Mouse (Mus musculus) kidney, postnatal 0 days (tissue): ENCODE results near the gene Wdr77. TPM values are rescaled to one million over a fixed set of nuclear protein-coding genes. Genes with fewer than 3 reads are reported as not detected.
A peak's percentile ranks its signal among the peaks of the same experiment; 100 is the strongest.
"Not testable (repeated sequence)": the region's sequence is repeated elsewhere in the genome, so short reads cannot be mapped to it uniquely, and the experiment has no call there.

Source experiments
- ATAC-seq: fragments of 200-750 bp; cut with Nextera tagmentation; replicated peaks from 2 replicates; pipeline ENCODE4 v1.8.0; 2017; ENCODE audit warnings: low read depth, moderate number of reproducible peaks, moderate TSS enrichment, moderate library complexity; ENCODE audit not compliant: low FRiP score
- DNase-seq: peaks from one replicate; pipeline ENCODE4 v3.0.0-alpha.2; 2016; ENCODE audit warnings: low spot score
- H3K27ac ChIP-seq: fragments of 300-500 bp; sonication (generic); 2 replicates; pipeline ENCODE4 v1.5.1; 2014; ENCODE audit warnings: mild to moderate bottlenecking
- H3K27me3 ChIP-seq: fragments of 300-500 bp; sonication (generic); 2 replicates; pipeline ENCODE4 v1.6.1; 2014; ENCODE audit warnings: low read length, mixed read lengths; ENCODE audit not compliant: insufficient read depth
- H3K36me3 ChIP-seq: fragments of 300-500 bp; sonication (generic); 2 replicates; pipeline ENCODE4 v1.6.1; 2014; ENCODE audit warnings: low read length, mixed read lengths; ENCODE audit not compliant: insufficient read depth
- H3K4me1 ChIP-seq: fragments of 300-500 bp; sonication (generic); replicated peaks from 2 replicates; pipeline ENCODE4 v1.6.1; 2014; ENCODE audit warnings: antibody characterized with exemption, low read length, mixed read lengths; ENCODE audit not compliant: insufficient read depth
- H3K4me2 ChIP-seq: fragments of 300-500 bp; sonication (generic); 2 replicates; pipeline ENCODE4 v1.6.1; 2014; ENCODE audit warnings: mild to moderate bottlenecking, low read length, moderate library complexity, mixed read lengths
- H3K4me3 ChIP-seq: fragments of 300-500 bp; sonication (generic); replicated peaks from 2 replicates; pipeline ENCODE4 v1.5.1; 2014; ENCODE audit warnings: low read depth, low read length
- H3K9ac ChIP-seq: fragments of 300-500 bp; sonication (generic); 2 replicates; pipeline ENCODE4 v1.6.1; 2014; ENCODE audit warnings: low read depth, low read length
- H3K9me3 ChIP-seq: fragments of 300-500 bp; sonication (generic); replicated peaks from 2 replicates; pipeline ENCODE4 v1.6.1; 2016; ENCODE audit warnings: low read length, inconsistent platforms, mixed read lengths
- CTCF ChIP-seq: IDR thresholded peaks from 2 replicates; pipeline ENCODE4 v1.5.1; 2016; ENCODE audit warnings: antibody characterized with exemption, low read depth, mild to moderate bottlenecking, moderate library complexity
- WGBS: fragments of 180-500 bp; shearing (Covaris S2); extraction: QIAGEN DNeasy Blood & Tissue Kit; methylation state at CpG from one replicate; pipeline ENCODE4 v1.1.7; 2014; 5-methylcytosine and 5-hydroxymethylcytosine counted together
- polyA plus RNA-seq: library from polyadenylated mRNA; unstranded; fragments of >200 nt; fragmentation: Nextera tagmentation; extraction: Ambion mirVana; gene quantifications from 2 replicates; pipeline ENCODE4 v1.2.1, GENCODE M21; 2015

The Wdr77 gene
- polyA plus RNA-seq, 1 experiment from 2014 or later = 98.2 TPM

GRCm38 (mm10) chr3:105960700-105961099, 1.5 kb downstream of the Wdr77 start:
- H3K9ac ChIP-seq = 0 out of 2 replicates have a peak overlapping the region, but pooled peaks have one; percentile 95
- peak; percentile 48 for TF ChIP-seq CTCF
- H3K9me3 ChIP-seq = no peaks in the 10 kb centered on the region
- no peak overlapping the region; the same call in 1 of the 2 replicates for H3K4me3 ChIP-seq
- WGBS = 99% methylated on average over 2 of the region's 2 CpGs
- no peak for ATAC-seq
- no peaks in the 10 kb centered on the region for H3K27me3 ChIP-seq
- H3K36me3 ChIP-seq = peaks cover 33% of the 10 kb centered on the region
- H3K4me2 ChIP-seq = no peak overlapping the region
- peaks cover 18% of the 10 kb centered on the region for H3K4me1 ChIP-seq
- no peak overlapping the region for H3K27ac ChIP-seq
- no peak for DNase-seq

DNA sequence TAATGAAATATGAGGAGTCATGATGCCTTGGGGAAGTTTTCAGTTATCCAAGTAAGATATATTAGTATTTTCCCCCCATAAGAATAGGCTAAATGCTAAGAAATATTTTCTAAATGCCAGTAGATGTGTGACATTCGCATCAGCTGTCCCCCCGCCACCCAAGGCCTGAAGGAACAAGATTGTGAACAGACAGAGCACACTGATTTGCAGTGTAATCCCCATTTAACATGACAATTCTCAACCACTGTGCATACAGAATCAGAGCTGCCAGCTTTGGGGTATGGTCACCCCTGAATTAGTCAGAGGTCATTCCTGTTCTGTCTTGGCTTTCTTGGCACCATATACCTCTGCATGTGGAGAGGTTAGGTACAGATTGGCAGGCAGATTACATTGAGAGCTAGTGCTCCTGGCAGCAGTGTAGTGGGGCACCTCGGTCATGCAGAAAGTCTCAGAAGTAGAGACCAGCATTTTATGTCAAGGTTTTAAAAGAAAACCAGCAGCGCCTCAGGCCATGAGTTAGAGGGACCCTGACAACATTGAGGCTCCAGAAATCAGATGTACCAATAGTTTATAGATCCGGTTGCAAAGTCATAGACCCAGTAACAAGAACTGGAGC, 12.8 kb downstream of the Wdr77 start:
- no peak for ATAC-seq
- no peak overlapping the region for H3K4me2 ChIP-seq
- no peak overlapping the region for H3K4me3 ChIP-seq
- H3K9ac ChIP-seq = no peak overlapping the region
- DNase-seq = no peak
- 81% methylated on average over 5 of the region's 5 CpGs for WGBS
- no peak overlapping the region for H3K27ac ChIP-seq
- H3K36me3 ChIP-seq = peaks cover 22% of the 10 kb centered on the region
- H3K4me1 ChIP-seq = no peaks in the 10 kb centered on the region
- H3K9me3 ChIP-seq = no peaks in the 10 kb centered on the region
- no peaks in the 10 kb centered on the region for H3K27me3 ChIP-seq
- TF ChIP-seq CTCF = no peak

DNA sequence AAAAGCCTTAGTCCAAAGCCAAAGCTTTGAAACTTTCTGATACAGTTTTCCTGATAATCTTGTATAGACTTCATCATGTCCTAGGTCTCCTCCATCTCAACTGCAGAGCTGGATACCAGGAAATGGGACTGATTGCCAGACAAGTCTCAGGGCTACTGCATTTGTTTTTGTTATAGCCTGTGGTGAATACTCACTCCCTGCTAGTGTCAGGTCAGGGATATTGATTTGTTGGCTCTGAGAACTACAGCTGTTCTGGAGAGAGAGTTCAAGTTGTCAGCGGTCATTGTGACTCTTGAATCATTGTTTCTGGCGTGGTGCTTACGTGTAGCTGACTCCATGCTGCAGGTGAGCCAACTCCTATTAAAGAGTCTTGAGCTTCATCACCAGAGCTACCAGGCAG, 14.2 kb downstream of the Wdr77 start, which contains the start of gene Ovgp1:
Gene Ovgp1 (plus strand): TSS at position 301 of the 400 bp plus-strand sequence.
- no peak within 1 kb of the TSS for H3K4me2 ChIP-seq
- H3K36me3 ChIP-seq = peaks cover 10% of the 10 kb centered on the region
- no peak within 1 kb of the TSS for H3K9ac ChIP-seq
- no peak for DNase-seq
- H3K4me1 ChIP-seq = no peaks in the 10 kb centered on the region
- WGBS = 67% methylated on average over 3 of the region's 3 CpGs
- no peak within 1 kb of the TSS for H3K27ac ChIP-seq
- no peaks in the 10 kb centered on the region for H3K9me3 ChIP-seq
- no peaks in the 10 kb centered on the region for H3K27me3 ChIP-seq
- no peak for ATAC-seq
- TF ChIP-seq CTCF = no peak
- H3K4me3 ChIP-seq = no peak within 1 kb of the TSS

DNA sequence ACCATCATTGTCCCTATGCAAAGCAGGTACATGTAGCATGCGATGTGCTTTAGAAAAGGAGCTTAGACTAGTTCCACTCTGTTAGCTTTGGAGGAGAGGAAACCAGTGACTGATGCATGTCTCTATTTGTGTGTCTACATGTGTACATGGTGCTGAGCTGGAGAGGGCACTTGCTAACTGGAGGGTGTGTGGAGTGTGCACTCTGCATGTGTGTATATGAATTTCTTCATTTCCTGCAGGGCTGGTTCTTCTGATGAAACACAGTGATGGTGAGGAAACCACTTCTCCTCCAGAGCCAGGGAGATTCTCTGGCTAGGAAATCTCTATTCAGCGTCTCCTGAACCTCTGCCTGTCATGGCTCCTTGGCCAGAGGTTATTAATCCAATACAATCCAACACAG, 15.0 kb downstream of the Wdr77 start:
- Histone ChIP-seq H3K9me3 (no peaks in the 10 kb centered on the region), H3K27ac (no peak overlapping the region), H3K4me1 (no peaks in the 10 kb centered on the region), H3K36me3 (peaks cover 2% of the 10 kb centered on the region), H3K27me3 (no peaks in the 10 kb centered on the region), H3K4me2 (no peak overlapping the region), H3K4me3 (no peak overlapping the region), H3K9ac (no peak overlapping the region)
- DNase-seq = no peak
- ATAC-seq = no peak
- WGBS = 89% methylated on average over 2 of the region's 2 CpGs
- TF ChIP-seq CTCF = no peak

- not testable (repeated sequence) for H3K4me3 ChIP-seq, DNase-seq, H3K4me2 ChIP-seq, ATAC-seq, H3K27me3 ChIP-seq, H3K27ac ChIP-seq, H3K36me3 ChIP-seq, H3K9ac ChIP-seq, H3K4me1 ChIP-seq, H3K9me3 ChIP-seq
- WGBS = 53% methylated on average over 5 of the region's 5 CpGs
Observed at GRCm38 (mm10) chr3:105989611-105990010, 30.4 kb downstream of the Wdr77 start.

GRCm38 (mm10) chr3:105991653-105992283, 32.6 kb downstream of the Wdr77 start:
- DNase-seq (peak; percentile 75), ATAC-seq (no peak)
- no peak overlapping the region for H3K4me2 ChIP-seq
- H3K27ac ChIP-seq = no peak overlapping the region
- no peaks in the 10 kb centered on the region for H3K27me3 ChIP-seq
- H3K4me1 ChIP-seq = no peaks in the 10 kb centered on the region
- H3K9ac ChIP-seq = no peak overlapping the region
- WGBS = 29% methylated on average over 4 of the region's 4 CpGs
- peak; percentile 85 for TF ChIP-seq CTCF
- no peaks in the 10 kb centered on the region for H3K36me3 ChIP-seq
- no peak overlapping the region for H3K4me3 ChIP-seq
- H3K9me3 ChIP-seq = no peaks in the 10 kb centered on the region
